Mouse (Mus musculus): ENCODE measurements around the gene Atg7.
"Not testable (repeated sequence)": the region's sequence is repeated elsewhere in the genome, so short reads cannot be mapped to it uniquely, and the experiment has no call there.

Gene Atg7

DNA sequence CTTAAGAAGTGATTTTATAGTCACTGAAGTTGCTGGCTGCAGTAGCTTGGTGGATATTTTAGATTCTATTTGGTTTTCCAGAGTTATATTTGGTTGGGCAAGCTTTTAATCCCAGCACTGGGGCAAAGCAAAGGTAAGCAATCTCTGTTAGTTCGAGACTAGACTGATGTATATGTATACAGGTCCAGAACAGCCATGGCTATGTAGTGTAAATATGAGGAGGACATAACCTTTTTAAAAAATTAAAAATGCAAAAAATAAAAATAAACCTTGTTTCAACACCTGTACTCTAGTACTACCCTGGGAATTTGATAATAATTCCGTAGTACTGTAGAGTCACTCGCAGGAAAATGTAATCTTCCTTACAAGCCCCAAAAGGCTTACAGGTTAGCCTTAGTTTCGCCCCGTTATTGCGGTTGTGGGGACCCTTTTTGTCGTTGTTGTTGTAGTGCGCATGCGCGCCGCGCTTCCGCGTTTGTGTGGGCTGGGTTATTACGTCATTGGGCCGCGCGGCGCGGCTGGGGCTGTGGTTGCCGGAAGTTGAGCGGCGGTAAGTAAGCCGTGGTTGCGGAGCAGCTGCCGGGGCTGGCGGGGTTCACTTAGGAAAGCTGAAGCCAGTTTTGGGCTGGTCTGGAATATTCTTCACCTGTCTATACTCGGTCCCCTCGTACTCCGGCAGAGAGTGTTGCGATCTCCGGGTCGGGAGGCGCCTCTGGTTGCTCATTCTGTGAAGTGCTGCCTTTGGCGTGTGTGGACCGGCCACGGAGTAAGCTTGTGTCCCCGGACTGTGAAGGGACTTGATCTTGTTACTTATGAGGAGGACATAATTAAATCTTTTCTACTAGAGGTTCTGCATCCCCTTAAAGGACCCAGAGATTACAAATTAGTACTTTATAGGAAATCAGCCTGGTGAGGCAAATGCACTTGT, at the start of gene Atg7:
TSS of gene Atg7 (plus strand) at position 497 of the 928 bp plus-strand sequence.
- peak; percentile 94 for DNase-seq

DNA sequence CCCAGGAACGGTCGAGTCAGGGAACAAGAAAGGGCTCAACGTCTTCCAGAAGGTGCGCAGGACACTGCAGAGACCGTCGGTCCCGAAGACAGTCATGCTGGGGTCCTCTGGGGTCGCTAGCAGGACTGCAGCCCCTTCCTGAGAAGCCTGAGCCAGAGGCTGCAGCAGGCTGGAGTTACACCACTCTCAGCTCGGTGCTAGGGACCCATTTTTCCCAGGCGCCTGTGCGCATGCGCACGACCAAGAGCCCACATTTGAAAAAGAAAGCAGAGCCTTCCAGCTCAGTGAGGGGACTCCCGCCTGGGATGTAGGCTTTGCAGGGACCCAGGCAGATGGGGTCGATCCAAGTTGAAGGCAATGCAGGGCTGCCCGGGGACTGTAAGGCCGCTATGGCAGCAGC, 28.8 kb upstream of the Atg7 start:
- not testable (repeated sequence) for DNase-seq

DNA sequence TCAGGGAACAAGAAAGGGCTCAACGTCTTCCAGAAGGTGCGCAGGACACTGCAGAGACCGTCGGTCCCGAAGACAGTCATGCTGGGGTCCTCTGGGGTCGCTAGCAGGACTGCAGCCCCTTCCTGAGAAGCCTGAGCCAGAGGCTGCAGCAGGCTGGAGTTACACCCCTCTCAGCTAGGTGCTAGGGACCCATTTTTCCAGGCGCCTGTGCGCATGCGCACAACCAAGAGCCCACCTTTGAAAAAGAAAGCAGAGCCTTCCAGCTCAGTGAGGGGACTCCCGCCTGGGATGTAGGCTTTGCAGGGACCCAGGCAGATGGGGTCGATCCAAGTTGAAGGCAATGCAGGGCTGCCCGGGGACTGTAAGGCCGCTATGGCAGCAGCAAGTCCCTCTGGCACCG, 9.0 kb upstream of the Atg7 start:
- not testable (repeated sequence) for DNase-seq

DNA sequence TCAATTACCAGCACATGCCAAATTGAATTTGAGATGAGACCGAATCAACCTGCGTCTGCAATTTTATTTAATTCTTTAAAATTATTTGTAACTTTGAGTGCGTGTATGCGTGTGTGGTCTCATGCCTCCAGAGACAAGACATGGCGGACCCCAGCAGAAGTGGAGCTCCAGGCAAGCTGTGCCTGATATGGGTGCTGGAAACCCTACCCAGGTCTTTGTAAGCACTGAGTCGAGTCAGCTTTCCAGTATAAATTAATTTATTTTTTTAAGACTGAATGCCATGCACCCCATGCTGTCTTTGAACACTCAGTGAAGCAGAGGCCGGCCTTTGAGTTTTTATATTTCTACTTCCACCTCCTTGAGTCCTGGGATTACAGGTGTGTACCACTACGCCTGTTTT, 819 bp downstream of the Atg7 start:
- DNase-seq: no peak

DNA sequence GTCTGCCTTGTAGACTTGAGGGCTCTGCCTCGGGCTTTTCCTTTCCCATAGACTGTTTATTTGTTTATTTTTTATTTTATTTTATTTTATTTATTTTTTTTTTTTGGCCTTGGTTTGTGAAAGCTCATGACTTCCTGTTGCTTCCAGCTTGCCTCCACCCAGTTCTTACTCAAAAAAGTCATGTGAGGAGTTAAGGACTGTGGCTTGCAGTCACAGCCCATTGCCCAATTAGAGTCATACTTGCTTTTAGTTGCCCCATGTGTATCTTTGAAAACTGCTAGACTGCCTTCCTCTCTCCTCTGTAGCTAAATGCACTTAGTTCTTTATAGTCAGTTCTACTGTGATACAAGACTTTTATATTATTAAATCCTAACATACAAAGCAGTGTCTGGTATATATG, 1.6 kb downstream of the Atg7 start:
- DNase-seq: no peak

DNA sequence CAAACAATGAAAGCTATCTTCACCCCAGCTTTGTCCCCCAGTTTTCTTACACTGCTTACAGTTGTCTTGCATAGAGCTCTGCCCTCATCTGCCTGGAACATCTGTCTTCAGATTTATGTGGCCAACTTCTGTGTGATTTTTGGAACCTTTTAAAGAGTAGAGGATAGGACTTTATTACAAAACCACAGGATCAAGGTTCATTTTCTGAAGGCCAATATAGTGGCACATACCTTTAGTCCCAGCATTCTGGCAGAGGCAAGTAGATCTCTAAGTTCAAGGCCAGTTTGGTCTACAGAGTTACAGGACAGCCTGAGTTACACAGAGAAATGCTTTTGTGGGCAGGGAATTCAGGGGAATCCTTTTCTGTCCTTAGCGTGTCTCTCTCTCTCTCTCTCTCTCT, 3.3 kb downstream of the Atg7 start:
- no peak for DNase-seq

DNA sequence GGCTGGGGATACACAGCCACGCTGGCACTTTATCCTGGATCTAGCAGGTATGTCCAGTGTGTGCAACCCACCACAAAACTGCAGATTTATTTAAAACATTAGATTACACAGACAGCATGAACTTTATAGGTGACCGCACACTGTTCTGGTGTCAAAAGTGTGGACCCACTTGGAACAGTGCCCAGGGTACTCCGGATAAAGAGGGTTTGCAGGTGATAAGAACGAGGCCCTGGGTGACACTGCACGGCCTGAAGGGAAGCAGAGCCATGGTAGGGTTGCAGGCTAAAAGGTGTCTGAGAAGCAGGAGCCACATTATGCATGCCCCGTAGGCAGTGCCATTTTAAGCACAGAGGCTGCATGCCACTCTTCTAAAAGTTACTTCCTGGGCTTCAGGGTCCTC, 4.1 kb downstream of the Atg7 start:
- DNase-seq: no peak

DNA sequence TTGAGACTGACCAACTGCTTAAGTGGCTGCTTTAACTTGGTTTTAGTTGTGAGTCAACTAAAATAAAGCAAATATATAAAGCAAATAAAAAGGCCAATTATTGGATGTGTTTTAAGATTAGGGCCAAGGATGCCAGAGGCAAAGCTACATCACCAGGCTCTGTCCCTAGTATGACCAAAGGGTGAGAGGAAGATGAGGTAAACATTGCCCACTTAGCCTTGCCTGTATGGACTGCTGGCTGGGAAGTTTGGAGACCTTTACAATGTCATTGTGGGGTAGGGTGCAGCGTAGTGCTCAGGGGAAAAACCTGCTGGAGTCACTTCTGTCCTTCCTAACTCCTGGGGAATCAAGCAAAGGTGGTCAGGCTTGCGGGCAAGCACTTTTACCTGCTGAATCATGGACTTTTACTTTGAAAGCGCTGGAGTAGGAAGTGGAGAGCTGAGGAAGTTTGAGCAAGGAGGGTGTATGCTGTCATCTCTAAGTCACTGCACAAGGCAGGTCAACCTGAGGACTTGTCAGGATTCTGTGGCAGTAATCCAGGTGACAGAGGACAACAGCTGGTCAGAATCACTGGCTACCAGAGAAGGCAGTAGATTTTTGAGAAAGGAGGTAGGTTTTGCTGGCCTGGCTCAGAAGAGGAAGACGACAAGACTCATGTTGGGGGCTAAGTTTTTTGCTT, 5.6 kb downstream of the Atg7 start:
- no peak for DNase-seq

DNA sequence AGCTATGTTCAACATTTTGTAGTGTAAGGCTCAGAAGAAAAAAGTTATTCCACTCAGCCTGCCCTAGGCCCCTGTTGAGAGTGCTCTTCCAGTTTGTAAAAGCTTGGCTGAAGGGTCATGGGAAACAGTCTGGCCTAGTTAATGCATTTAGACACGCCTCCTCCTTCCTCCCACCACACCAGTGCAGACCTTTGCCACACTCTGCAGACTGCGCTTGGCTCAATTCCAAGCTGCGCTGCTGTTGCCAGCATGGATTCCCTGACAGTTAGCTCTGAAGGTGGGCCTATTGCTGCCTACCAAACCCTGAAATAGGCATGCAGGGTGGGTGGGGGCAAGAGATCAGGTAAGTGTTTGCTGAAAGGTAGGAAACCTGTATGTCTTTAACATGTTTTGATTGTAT, 9.3 kb downstream of the Atg7 start:
- peak; percentile 31 for DNase-seq

DNA sequence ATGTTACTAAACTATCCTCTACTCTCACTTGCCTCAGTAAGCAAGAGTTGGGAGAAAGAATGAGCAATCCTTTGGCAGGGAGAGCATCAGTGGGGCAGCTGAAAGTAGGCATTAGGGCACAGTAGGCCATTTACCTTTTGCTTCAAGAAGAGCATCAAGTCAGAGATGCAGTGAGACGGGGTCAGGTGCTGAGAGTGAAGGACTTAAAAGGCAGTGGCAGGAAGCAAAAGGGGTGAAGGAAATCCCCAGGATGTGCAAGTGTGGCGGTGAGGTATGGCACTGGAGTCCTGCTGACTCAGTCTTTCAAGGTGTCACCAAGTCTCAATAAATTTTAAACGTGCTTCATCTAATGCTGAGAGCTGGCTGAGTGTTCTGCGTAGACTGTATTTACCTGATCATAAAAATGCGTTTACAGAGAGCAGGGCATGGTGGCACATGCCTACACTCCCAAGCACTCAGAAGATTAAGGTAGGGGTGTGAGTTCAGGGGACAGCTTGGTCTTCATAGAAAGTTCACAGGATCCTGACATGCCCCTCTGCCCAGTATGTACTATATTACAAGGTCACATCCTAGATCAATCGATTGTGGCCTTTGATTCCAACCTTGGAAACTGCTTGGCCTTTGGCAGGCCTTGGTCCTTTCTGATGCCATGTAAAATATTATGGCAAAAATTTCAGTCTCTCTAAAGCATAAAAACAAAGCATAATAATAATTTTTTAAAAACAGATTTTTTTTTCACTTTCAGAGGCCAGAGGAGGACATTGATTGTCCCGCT, 14.1 kb downstream of the Atg7 start:
- no peak for DNase-seq

DNA sequence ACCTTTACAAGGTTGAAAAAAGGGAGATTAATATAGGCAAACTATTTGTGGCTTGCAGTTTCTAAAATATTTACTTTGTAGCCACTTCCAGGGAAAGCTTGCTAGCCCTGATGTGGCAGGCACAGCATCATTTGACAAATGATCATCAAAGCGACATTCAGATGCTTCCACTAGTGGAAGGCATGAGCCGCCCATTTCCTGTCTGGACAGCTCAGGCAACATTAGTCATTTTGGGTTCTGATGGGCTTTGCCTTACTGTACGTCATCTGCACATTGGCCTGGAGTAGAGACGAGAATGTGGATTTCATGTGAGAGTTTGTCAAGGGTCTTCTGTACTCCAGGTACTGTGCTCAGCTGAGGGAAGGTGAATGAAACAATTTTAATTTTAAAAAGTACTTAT, 14.9 kb downstream of the Atg7 start:
- DNase-seq: no peak

DNA sequence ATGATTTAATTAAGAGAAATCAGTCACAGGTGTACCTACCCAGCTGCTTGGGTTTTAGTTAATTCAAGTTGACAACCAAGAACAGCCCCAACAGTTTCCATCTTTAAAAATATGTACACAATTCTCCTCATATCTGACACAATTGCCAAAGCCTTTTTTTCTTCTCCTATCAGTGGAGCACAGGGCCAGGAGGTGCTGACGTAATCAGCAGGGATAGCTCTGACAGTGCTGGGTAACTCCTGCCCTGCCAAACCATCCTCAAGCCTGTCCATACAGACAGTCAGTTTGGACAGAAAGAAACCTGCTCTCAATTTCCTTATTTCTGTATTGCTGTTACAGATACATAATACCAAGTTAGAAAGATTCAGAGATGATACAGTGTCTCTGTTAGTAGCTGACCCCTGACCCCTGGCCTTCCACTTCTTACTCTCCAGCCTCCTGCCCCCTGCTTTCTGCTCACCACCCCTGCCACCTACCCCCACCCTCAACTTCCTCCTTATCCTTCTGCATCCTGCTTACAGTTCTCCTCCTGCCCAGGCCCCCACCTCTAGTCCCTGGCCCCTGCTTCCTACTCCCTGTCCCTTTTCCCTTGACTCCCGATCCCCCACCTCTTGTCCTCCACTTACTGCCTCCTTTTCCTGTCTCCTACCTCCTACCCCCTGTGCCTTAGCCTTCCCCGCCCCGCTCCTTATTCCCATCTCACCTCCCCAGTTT, 16.5 kb downstream of the Atg7 start:
- peak; percentile 77 for DNase-seq

DNA sequence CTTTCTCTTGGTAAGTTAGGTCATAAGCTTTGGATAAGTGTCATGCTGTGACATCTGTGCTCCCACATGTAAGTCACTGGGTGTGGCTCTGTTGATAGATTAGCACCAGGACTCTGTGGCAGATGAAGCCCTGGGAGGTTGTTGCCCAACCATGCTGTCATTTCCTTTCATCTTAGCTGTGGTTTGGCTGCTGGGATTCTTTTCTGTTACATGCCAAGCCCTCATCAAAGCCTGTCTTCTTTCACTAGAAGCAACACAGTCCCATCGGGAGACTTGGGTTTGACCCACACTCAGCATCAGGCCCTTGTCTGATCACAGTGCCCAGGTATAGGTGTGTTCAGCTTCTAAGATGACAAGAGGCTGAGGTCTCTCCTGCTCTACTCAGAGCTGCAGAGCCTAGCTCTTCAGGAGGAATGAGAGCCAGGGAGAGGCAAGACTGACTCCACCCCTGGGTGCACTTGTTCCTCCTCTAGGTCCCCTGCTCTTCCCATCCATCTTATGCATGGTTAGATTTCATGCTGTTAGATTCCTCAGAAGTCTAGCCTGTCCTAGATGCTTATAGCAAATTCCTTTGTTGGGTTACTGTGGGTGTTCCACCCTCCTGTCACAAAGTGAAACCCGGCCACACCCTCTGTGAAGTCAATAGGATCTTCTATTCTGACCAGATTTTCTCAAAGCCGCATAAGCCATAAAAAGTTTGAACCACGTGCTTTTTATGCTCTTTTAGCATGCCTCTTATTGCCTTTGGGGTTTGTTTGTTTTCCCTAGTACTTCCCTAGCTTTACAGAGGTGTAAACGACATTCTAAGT, 17.3 kb downstream of the Atg7 start:
- peak; percentile 76 for DNase-seq

DNA sequence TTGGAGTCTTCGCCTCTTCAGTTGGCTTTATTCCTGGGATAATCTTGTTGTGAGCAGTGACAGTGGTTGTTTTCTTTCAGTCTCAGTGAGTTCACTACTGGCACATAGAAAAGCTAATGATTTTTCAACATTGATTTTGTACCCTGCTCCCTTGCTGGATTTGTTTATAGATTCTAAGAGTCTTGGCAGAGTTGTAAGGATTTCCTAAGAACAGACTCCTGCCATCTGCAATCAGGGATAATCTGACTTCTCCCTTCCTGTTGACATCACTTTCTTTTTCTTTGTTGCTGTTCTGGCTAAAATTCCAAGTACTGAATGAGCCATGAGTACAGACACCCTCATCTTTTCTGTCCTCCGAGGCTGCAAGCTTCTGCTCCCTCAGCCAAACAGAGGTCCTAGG, 20.8 kb downstream of the Atg7 start:
- no peak for DNase-seq

DNA sequence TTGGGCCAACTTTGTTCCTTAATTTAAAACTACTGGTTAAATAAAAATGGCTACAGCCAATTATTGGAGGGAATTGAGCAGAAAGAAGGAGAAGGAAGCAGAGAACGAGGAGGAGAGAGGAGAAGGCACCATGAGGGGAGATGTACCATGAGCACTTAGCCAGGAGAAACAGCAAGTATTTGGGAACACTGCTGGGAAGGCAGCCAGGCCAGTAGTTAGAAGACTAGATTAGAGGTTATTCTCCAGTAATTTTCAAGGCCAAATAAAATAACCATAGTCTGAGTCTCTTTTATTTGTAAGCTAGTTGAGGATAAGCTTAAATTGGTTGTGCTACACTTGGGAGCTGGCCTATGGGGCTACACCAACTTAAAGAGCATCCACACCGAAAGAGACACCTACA, 21.8 kb downstream of the Atg7 start:
- DNase-seq: no peak

DNA sequence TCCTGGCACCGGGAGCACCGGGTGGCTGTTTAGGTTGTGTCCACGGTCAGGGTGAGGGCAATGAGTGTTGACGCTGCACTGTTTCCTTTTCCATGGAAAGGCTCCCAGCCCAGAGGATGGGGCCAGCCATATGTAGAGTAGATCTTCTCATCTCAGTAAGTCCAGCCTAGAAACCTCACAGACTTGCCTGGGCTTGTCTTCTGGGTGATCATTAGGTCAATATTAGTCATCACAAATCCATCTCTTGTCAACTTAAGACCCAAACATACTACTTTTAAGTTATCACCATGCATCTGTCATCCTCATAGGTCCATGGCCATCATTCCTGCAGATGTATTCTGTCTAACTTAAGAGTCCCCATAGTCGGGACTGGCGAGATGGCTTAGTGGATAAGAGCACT, 24.6 kb downstream of the Atg7 start:
- no peak for DNase-seq

DNA sequence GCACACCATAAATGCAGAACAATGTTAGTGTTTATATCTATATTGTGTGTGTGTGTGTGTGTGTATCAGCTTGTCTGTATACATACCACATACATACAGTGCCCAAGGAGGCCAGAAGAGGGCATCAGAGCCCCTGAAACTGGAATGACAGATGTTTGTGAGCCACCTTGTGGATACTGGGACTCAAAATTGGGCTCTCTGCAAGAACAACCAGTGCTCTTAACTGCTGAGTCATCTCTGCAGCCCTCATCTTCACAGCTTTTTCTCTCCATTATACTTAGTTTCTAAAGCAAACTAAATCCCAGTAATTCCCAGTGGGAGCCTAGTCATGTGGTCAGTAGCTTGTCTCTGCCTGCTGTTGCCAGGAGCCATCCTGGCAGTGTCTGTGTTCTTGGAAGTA, 31.9 kb downstream of the Atg7 start:
- no peak for DNase-seq

DNA sequence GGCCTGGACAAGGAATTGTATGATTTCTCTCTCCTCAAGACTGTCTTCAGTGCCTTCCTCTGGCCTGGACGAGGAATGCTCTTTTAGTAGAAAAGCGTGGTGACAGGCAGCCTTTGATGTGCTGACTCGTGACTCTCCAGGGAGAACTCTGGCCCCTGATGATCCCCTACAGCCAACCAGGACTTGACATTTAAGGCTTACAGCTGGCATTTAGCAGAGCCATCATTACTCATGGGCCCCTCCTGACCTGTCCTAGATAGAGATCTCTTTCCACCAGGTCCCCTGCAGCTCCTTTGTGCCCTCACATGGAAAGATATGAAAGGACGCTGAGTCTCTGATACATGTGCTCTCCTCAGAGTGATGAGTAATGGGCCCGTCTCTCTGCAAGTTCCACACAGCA, 33.2 kb downstream of the Atg7 start:
- no peak for DNase-seq

DNA sequence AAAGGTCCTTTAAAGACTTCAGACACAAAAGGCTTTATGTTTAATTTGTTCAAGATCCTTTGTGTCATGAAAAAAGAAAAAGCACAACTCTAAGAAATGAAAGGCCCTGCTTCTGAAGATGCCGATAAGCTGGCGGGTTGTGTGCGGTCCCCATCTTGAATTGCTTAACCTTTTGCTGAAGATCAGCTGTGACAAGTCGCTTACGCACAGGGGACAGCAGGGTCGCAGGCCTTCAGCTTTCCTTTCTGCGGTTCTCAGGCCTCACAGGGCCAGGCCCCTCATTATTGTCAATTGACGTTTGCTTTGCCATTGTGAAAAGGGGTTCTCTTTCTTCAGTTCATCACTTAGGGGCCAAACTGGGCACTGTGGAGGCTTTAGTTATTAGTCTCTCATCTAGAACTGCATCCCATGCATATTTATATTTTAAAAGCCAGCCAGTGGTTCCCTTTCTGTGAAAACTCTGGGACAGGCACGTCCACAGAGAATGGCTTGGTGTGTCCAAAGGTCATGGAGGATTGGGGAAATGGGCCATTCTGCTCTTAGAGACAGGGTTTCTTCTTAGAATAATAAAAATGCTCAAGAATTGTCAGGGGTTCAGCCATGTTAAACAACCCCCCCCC, 39.3 kb downstream of the Atg7 start:
- DNase-seq: no peak

DNA sequence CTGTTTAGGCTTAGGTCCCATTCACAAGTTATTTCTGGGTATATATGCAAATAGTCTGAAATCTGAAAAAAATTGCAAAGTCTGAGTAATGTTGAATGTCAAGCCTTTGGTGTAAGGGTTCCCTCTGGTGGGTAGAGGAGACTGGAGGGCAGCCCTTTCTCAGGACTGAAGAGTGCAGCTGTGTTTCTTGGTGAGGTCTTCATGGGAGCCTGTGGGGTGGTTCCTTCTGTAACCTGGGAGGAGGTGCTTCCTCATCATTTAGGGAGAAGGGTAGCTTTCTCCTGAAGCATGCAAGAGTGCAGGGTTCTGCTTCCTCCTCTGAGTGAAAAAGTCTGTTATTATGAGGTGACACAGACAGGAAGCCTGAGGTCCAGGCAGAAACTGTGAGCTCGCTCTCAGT, 40.8 kb downstream of the Atg7 start:
- no peak for DNase-seq

DNA sequence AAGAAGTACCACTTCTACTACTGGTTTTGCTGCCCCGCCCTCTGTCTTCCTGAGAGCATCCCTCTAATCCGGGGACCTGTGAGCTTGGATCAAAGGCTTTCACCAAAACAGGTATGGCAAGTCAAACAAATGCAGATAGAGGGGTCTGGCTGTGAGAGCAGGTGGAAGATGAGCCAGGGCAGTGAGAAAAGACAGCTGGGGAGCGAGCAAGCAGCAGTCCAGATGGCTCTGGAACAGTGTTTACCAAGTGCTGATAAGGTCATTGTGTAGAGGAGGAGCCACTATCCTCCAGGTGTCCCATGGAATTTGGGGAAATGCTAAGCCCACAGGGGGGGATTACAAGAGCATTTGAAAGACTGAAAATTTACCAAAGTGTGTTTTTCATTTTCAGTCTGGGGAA, 41.5 kb downstream of the Atg7 start:
- no peak for DNase-seq

DNA sequence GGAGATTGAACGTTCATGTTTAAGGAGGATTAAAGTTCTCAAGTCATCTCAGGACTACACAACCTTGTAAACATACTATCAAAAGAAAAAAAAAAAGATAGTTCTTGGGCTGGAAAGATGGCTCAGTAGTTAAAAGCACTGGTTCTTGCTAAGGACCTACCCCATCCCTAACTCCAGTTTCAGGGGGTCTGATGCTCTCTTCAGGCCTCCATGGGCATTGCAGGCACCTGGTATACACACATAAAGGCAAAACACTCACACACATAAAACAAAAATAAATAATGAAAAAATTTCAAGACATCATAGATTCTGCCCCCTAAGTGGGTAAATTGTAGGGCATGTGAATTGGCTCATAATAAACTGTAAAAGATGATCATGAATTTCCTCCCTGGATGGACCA, 42.5 kb downstream of the Atg7 start:
- DNase-seq: no peak
